Mouse (Mus musculus) cerebellum, postnatal 10 days (tissue): ENCODE results near the gene Olfr520.
"Not testable (repeated sequence)": the region's sequence is repeated elsewhere in the genome, so short reads cannot be mapped to it uniquely, and the experiment has no call there.

Experiments used
- DNase-seq, 2 experiments: peaks; one replicate each; pipeline ENCODE4 v3.0.0; 2021; ENCODE audit warnings: mixed read lengths in 2 of 2

Gene Olfr520

GRCm38 (mm10) chr7:99712431-99712830, 17.6 kb upstream of the Olfr520 start:
- no peak for DNase-seq

GRCm38 (mm10) chr7:99716536-99716935, 13.5 kb upstream of the Olfr520 start:
- DNase-seq: no peak

- no peak for DNase-seq
Measured at GRCm38 (mm10) chr7:99734612-99735011, 4.5 kb downstream of the Olfr520 start.

GRCm38 (mm10) chr7:99735491-99735890, 5.4 kb downstream of the Olfr520 start:
- DNase-seq: not testable (repeated sequence)

- no peak for DNase-seq
Measured at GRCm38 (mm10) chr7:99739276-99739675, 9.2 kb downstream of the Olfr520 start.

- DNase-seq: no peak
Measured at GRCm38 (mm10) chr7:99763207-99763606, 33.1 kb downstream of the Olfr520 start, which contains the start of gene Olfr521. Gene Olfr521 (plus strand): TSS chr7:99763507.

- no peak for DNase-seq
Measured at GRCm38 (mm10) chr7:99781385-99781784, 51.3 kb downstream of the Olfr520 start.

GRCm38 (mm10) chr7:99781916-99782315, 51.8 kb downstream of the Olfr520 start:
- DNase-seq: no peak

GRCm38 (mm10) chr7:99783421-99783820, 53.3 kb downstream of the Olfr520 start:
- DNase-seq: no peak

- DNase-seq: no peak
Measured at GRCm38 (mm10) chr7:99785553-99785952, 55.5 kb downstream of the Olfr520 start.
